Comparison of ENCODE assay signal across 8 mouse cellular contexts in genomic region chr4:135946659-135947301, GRCm38 (mm10). TPM values are rescaled to one million over a fixed set of nuclear protein-coding genes. Genes with fewer than 3 reads are reported as not detected.
DNase-seq lines count a peak whose midpoint lies in the region; ATAC-seq and TF ChIP-seq lines count a peak whose summit lies in the region.

No protein-coding gene starts in this region.

- peak overlapping the region; percentile 81 for H3K27ac ChIP-seq in heart, postnatal 0 days (ENCODE audit: low read depth)
- H3K27ac ChIP-seq in liver, embryonic 16.5 days (ENCODE audit: low read length), result peak overlapping the region; percentile 73

- peak overlapping the region; percentile 85 for H3K4me2 ChIP-seq in heart, postnatal 0 days (ENCODE audit: low read depth, low read length)
- H3K4me2 ChIP-seq in liver, embryonic 16.5 days (ENCODE audit: low read depth, low read length), result peak overlapping the region; percentile 75

- peak overlapping the region; percentile 82 for H3K4me3 ChIP-seq in lung, adult 2 months (replicated peaks; ENCODE audit: extremely low read depth, low read depth, low read length)
- peak overlapping the region; percentile 76 for H3K4me3 ChIP-seq in heart, postnatal 0 days (ENCODE audit: low read depth, low read length)
- H3K4me3 ChIP-seq in liver, embryonic 16.5 days (ENCODE audit: low read depth, low read length), result peak overlapping the region; percentile 92

- peaks cover 10% of the 10 kb centered on the region; the same call in 1 of the 2 replicates for H3K36me3 ChIP-seq in heart, postnatal 0 days (replicated peaks; ENCODE audit: control insufficient read depth, insufficient read depth, low read length)
- peaks cover 9% of the 10 kb centered on the region for H3K36me3 ChIP-seq in liver, embryonic 16.5 days (ENCODE audit: control insufficient read depth, insufficient read depth)

- peak; percentile 13; the same call in 1 of the 2 replicates for ATAC-seq in heart, postnatal 0 days (ENCODE audit: insufficient read depth, low read depth)
- peak; percentile 17 for ATAC-seq in liver, embryonic 16.5 days (ENCODE audit: low read depth)

- peak overlapping the region; percentile 76 for H3K9ac ChIP-seq in heart, postnatal 0 days (replicated peaks; ENCODE audit: low read depth, low read length)
- peak overlapping the region; percentile 91 for H3K9ac ChIP-seq in liver, embryonic 16.5 days (ENCODE audit: low read depth, low read length)

- no peak for TF ChIP-seq CTCF in lung, adult 2 months (IDR thresholded peaks at IDR 0.05; ENCODE audit: insufficient read depth, low read length)
- TF ChIP-seq CTCF in heart, postnatal 0 days (IDR thresholded peaks at IDR 0.05; ENCODE audit: low read depth), result no peak

- no peak for TF ChIP-seq EP300 in heart, postnatal 0 days (IDR thresholded peaks at IDR 0.05; ENCODE audit: low read depth)

- peaks cover 10% of the 10 kb centered on the region for H3K4me1 ChIP-seq in lung, adult 2 months (ENCODE audit: control insufficient read depth, insufficient read depth, low read length)
- peaks cover 14% of the 10 kb centered on the region for H3K4me1 ChIP-seq in heart, postnatal 0 days (ENCODE audit: control insufficient read depth, insufficient read depth)
- H3K4me1 ChIP-seq in liver, embryonic 16.5 days (ENCODE audit: control insufficient read depth, low read depth, low read length), result peaks cover 29% of the 10 kb centered on the region

- under 1% methylated on average over 28 of the region's 28 CpGs for WGBS in lung, adult 2 months
- WGBS in heart, postnatal 0 days, result under 1% methylated on average over 28 of the region's 28 CpGs
- WGBS in liver, embryonic 16.5 days (ENCODE audit: insufficient replicate concordance), result under 1% methylated on average over 28 of the region's 28 CpGs

- peak; percentile 35 for DNase-seq in lung, adult 2 months
- no peak for DNase-seq in lung, postnatal 10 days
- DNase-seq in brain, adult 2 months (ENCODE audit: low read depth, low spot score), result peak; percentile 73
- DNase-seq in heart, postnatal 0 days (ENCODE audit: low spot score), result no peak
- no peak for DNase-seq in urinary bladder, postnatal 36 days (ENCODE audit: low spot score in 2 of 2)
- DNase-seq in left cerebral cortex, postnatal 36 days (ENCODE audit: low spot score in 2 of 2), result no peak
- no peak for DNase-seq in spleen, postnatal 14 days (ENCODE audit: low spot score in 2 of 2)

- intact Hi-C loops in left cerebral cortex, postnatal 36 days (cut with DNase I), result no loop called here

- no peaks in the 10 kb centered on the region for H3K9me3 ChIP-seq in heart, postnatal 0 days (replicated peaks; ENCODE audit: control insufficient read depth, low read length)
- no peaks in the 10 kb centered on the region; the same call in 1 of the 2 replicates for H3K9me3 ChIP-seq in liver, embryonic 16.5 days (replicated peaks; ENCODE audit: control insufficient read depth, low read length)

- H3K27me3 ChIP-seq in heart, postnatal 0 days (ENCODE audit: control insufficient read depth, insufficient read depth, low read length), result no peaks in the 10 kb centered on the region
- no peaks in the 10 kb centered on the region for H3K27me3 ChIP-seq in liver, embryonic 16.5 days (ENCODE audit: control insufficient read depth, insufficient read depth, low read depth, low read length)

- no peak for TF ChIP-seq POLR2A in lung, adult 2 months (IDR thresholded peaks at IDR 0.05; ENCODE audit: borderline replicate concordance, extremely low read depth, low read depth, low read length)

RNA-seq across cellular contexts. Expression of gene Hmgcl, which starts 0.5 kb away (rescaled TPM):
- polyA plus RNA-seq in lung, adult 2 months (2012; rRNA removed), result 43.8 and 49.6 TPM in 2 replicates
- total RNA-seq in heart, postnatal 0 days (2014; rRNA removed; ENCODE audit: low replicate concordance), result 44.3 and 48.8 TPM in 2 replicates
- polyA plus RNA-seq in heart, postnatal 0 days (2015; fragmentation: Nextera tagmentation; extraction: Ambion mirVana), result 97.5 and 101 TPM in 2 replicates
- 105 and 107 TPM in 2 replicates for polyA plus RNA-seq in liver, embryonic 16.5 days (2015; fragmentation: Nextera tagmentation; extraction: Ambion mirVana)
- total RNA-seq in left cerebral cortex, postnatal 36 days (2021), result 10 to 100 TPM; 28.9 to 30.6 TPM

RNA-seq across cellular contexts. Expression of gene Gale, which starts 16.7 kb away (rescaled TPM):
- polyA plus RNA-seq in lung, adult 2 months (2012; rRNA removed), result 19.5 and 25.0 TPM in 2 replicates
- 6.7 and 18.2 TPM in 2 replicates for total RNA-seq in heart, postnatal 0 days (2014; rRNA removed; ENCODE audit: low replicate concordance)
- polyA plus RNA-seq in heart, postnatal 0 days (2015; fragmentation: Nextera tagmentation; extraction: Ambion mirVana), result 10.4 and 11.8 TPM in 2 replicates
- polyA plus RNA-seq in liver, embryonic 16.5 days (2015; fragmentation: Nextera tagmentation; extraction: Ambion mirVana), result 34.5 and 37.6 TPM in 2 replicates
- total RNA-seq in left cerebral cortex, postnatal 36 days (2021), result 10 to 100 TPM; 22.4 to 24.1 TPM

RNA-seq across cellular contexts. Expression of gene Lypla2, which starts 25.6 kb away (rescaled TPM):
- polyA plus RNA-seq in lung, adult 2 months (2012; rRNA removed), result 123 TPM in 2 replicates
- 53.0 and 58.4 TPM in 2 replicates for total RNA-seq in heart, postnatal 0 days (2014; rRNA removed; ENCODE audit: low replicate concordance)
- 63.3 and 66.8 TPM in 2 replicates for polyA plus RNA-seq in heart, postnatal 0 days (2015; fragmentation: Nextera tagmentation; extraction: Ambion mirVana)
- 37.0 and 39.9 TPM in 2 replicates for polyA plus RNA-seq in liver, embryonic 16.5 days (2015; fragmentation: Nextera tagmentation; extraction: Ambion mirVana)
- total RNA-seq in left cerebral cortex, postnatal 36 days (2021), result 10 to 100 TPM; 80.0 to 86.1 TPM

RNA-seq across cellular contexts. Expression of gene Fuca1, which starts 26.2 kb away (rescaled TPM):
- polyA plus RNA-seq in lung, adult 2 months (2012; rRNA removed), result 51.5 and 64.0 TPM in 2 replicates
- total RNA-seq in heart, postnatal 0 days (2014; rRNA removed; ENCODE audit: low replicate concordance), result 24.3 and 30.3 TPM in 2 replicates
- 48.4 and 50.4 TPM in 2 replicates for polyA plus RNA-seq in heart, postnatal 0 days (2015; fragmentation: Nextera tagmentation; extraction: Ambion mirVana)
- 22.7 and 28.0 TPM in 2 replicates for polyA plus RNA-seq in liver, embryonic 16.5 days (2015; fragmentation: Nextera tagmentation; extraction: Ambion mirVana)
- 10 to 100 TPM; 31.7 to 40.0 TPM for total RNA-seq in left cerebral cortex, postnatal 36 days (2021)

RNA-seq across cellular contexts. Expression of gene Pithd1, which starts 40.3 kb away (rescaled TPM):
- polyA plus RNA-seq in lung, adult 2 months (2012; rRNA removed), result 33.5 and 48.0 TPM in 2 replicates
- total RNA-seq in heart, postnatal 0 days (2014; rRNA removed; ENCODE audit: low replicate concordance), result 24.4 and 35.7 TPM in 2 replicates
- polyA plus RNA-seq in heart, postnatal 0 days (2015; fragmentation: Nextera tagmentation; extraction: Ambion mirVana), result 29.5 and 30.7 TPM in 2 replicates
- polyA plus RNA-seq in liver, embryonic 16.5 days (2015; fragmentation: Nextera tagmentation; extraction: Ambion mirVana), result 61.4 and 63.3 TPM in 2 replicates
- total RNA-seq in left cerebral cortex, postnatal 36 days (2021), result 10 to 100 TPM; 82.7 to 91.9 TPM

Comparison
In these comparisons a context has a peak if more than half of its experiments do, and no peak if none do; other contexts are left out.
1. DNase-seq: peak in lung, adult 2 months (single experiment) and brain, adult 2 months (single experiment); none in lung, postnatal 10 days (single experiment), heart, postnatal 0 days (single experiment), urinary bladder, postnatal 36 days (0 of 2), left cerebral cortex, postnatal 36 days (0 of 2) and spleen, postnatal 14 days (0 of 2).
2. Peak in every context shown above with its lines, with median percentiles within 50 percentile points of each other: H3K4me3 ChIP-seq.